Mouse (Mus musculus) embryonic stem cell, embryonic (primary cell): ENCODE results near the gene Gzmk.

Experiments
- CTCF ChIA-PET, 4 experiments: fragments of 300-600 bp in 2 of 4; fragments of 350-600 bp in 2 of 4; sonication (Branson Sonifier 250); formaldehyde crosslinking; loops; one replicate each; lab custom pipeline; 2022; ENCODE audit warnings: inconsistent platforms in 2 of 4; lab: Charles Lee
- POLR2A ChIA-PET, 4 experiments: fragments of 300-600 bp in 2 of 4; fragments of 350-600 bp in 2 of 4; sonication (Branson Sonifier 250); formaldehyde crosslinking; loops; one replicate each; lab custom pipeline; 2022; ENCODE audit warnings: antibody characterized with exemption in 4 of 4, inconsistent platforms in 1 of 4; lab: Charles Lee

Gzmk gene

DNA sequence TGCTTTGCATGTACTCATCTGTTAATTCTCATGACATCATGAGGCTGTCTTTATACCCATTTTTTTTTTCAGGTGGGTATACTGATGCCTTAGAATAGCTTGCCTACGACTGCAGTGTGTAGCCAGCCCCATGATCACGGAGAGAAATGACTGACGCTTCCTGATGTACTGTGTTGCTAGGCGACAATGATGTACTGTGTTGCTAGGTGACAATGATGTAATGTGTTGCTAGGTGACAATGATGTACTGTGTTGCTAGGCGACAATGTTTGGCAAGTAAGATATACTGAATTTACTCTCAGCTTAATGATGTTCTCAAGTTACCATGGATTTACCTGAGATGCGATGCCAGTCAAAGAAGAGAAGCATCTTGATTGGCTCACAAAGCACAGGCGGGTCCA is at the start of gene Gzmk:
Gzmk (minus strand) TSS at position 98 of the 400 bp plus-strand sequence.
- CTCF ChIA-PET = no interaction called here
- POLR2A ChIA-PET = interaction anchor here in 1 of 4 experiments (0.9 to 1.7 kb wide), 3 partner anchors 12 to 16 kb away, joined by 3 to 4 read pairs (median 3); no protein-coding TSS in a partner anchor

DNA sequence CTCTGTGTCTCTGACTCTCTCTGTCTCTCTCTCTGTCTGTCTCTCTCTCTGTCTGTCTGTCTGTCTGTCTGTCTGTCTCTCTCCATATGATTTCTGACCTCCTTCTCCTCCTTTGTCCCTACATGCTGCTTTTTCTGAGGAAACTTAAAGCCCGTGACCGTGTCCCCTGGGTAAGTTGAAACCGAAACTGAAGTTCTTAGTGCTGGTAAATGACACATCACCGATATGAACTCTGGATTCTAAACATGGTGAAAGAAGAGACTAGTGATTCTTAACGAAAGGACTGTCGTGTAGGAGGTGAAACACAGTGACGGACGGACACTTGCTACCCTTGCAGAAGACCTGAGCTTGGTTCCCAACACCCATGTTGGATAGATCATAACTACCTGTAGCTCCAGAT is 45.5 kb upstream of the Gzmk start:
- POLR2A ChIA-PET = interaction anchor here in 2 of 4 experiments (0.9 to 2.8 kb wide), 7 partner anchors 16 to 348 kb away, joined by 3 to 11 read pairs (median 5); partner anchors contain the start of genes BC067074 (in 1 of the 2) and Snx18 (in 1 of the 2)
- CTCF ChIA-PET = interaction anchor here in 2 of 4 experiments (0.6 to 2.5 kb wide), 3 partner anchors 348 to 1511 kb away, joined by 3 to 22 read pairs (median 7); partner anchors contain the start of gene Snx18 (in 1 of the 2)

DNA sequence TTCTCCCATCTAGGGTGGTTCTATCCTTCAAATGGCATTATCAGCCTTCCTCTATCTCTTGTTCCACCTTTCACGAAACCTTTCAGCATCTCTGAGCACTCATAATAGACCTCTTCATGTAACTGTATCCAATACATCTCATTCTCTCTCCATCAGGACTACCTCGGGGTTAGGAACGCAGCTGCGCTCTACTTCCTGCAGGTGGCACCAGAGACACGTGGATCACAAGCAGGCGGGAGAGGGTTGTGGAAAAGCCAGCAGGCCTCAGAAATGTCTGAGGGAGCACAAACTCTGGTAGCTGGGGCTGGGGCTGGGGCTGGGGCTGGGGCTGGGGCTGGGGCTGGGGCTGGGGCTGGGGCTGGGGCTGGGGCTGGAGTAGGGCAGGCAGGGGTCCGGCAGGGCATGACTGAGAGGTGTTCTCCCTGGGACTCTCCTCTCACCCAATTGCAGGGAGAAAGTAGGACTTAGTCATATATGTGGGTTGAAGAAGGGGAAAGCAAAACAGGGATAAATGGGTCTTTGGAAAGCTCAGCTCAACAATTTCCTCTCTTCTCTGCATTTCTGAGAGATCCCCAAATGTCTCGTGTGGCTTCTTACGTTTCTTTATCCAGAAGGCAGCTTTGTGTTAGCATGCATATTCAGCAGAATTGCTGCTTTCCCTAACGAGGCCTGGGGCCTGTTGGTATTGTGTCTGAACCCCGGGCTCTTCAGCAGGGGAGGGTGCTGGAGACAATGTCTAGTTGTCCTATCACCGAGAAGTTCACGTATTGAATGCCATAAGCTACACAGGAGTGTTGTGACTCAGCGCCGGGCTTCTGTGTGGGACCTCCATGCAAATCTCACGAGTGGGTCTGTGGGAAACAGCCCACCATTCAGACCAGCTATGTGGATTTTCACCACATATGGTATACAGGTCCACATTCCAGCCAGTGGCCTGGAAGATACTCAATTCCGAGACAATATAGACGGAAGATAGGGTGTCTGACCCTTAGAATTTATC is 44.4 kb upstream of the Gzmk start:
- ChIA-PET POLR2A (interaction anchor here in 3 of 4 experiments (0.6 to 2.8 kb wide), 10 partner anchors 17 to 571 kb away, joined by 3 to 11 read pairs (median 4); partner anchors contain the start of genes BC067074 (in 1 of the 3) and Snx18 (in 1 of the 3)), CTCF (interaction anchor here (0.6 to 2.5 kb wide), 24 partner anchors 13 to 596 kb away, joined by 3 to 22 read pairs (median 4); partner anchors contain the start of genes Snx18 (in 2 of the 4), BC067074 (in 1 of the 4) and Gpx8 (in 1 of the 4))

DNA sequence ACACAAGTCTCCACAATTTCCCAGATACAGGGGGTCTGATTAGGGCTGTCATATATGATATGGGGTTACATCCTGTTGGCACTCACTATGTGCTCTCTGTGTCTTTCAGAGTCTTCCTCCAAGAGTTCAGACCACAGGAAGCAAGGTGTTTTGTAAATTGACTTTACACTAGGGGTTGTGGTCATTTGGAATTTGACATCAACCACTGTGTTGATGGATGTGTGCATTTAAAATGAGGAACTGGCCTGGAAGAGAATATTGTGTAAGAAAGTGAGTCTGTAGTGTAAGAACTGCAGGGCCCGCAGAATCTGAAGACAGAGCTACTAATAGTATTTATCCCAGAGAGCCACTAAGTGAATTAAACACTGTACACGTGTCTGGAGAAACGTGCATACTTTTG is 41.5 kb upstream of the Gzmk start:
- POLR2A ChIA-PET = interaction anchor here in 1 of 4 experiments (0.6 to 1.5 kb wide), 3 partner anchors 22 to 1724 kb away, joined by 3 to 5 read pairs (median 4); no protein-coding TSS in a partner anchor
- CTCF ChIA-PET = interaction anchor here (0.6 to 3.7 kb wide), 21 partner anchors 10 to 1863 kb away, joined by 3 to 15 read pairs (median 4); partner anchors contain the start of genes Snx18 (in 3 of the 4), Gpx8 (in 1 of the 4) and Hspb3 (in 1 of the 4)

DNA sequence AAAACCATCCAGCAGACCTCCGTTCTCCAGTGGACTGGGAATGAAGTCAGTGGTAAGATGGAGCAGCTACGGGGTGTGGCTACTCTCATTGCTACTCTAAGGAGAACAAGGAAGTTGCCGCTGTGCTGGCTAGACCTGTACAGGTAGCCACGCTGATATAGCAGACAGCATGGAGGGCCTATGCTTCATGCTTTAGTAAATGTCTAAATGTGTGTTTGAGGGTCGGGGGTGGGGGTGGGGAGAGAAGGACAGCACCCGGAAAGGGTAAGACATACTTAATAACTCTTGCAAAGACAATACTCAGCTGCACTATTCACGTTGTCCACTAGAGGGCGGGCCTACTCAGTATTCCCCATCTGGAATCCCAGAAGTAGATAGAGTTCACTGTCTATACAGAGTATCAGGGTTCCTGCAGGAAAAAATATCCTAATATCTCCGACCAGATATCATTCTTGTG is 40.8 kb upstream of the Gzmk start:
- ChIA-PET POLR2A (interaction anchor here in 2 of 4 experiments (1.5 to 1.6 kb wide), 2 partner anchors 22 kb away, joined by 3 to 4 read pairs; no protein-coding TSS in a partner anchor), CTCF (interaction anchor here (0.5 to 3.7 kb wide), 32 partner anchors 9 to 1864 kb away, joined by 3 to 15 read pairs (median 4); partner anchors contain the start of genes Snx18 (in 3 of the 4), BC067074 (in 2 of the 4) and Gpx8 (in 2 of the 4))

DNA sequence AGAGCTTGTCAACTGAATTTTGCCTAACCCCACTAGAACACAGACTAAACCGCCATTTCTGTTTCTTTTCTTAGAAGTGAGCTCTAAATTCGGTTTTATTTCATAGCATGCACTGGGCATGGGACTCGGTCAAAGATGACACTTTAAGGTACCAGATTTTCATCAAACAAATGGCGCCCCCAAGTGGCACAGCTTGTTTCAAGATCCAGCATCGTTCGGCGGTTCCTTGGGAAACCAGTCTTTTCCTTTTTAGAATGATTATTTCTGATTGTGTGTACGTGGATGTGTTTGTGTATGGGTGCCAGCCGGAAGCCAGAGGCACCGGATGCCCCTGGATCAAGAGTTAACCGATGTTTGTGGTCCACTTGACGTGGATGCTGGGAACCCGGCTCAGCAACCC is 39.5 kb upstream of the Gzmk start:
- CTCF ChIA-PET = interaction anchor here (0.6 to 3.7 kb wide), 29 partner anchors 8 to 1687 kb away, joined by 3 to 15 read pairs (median 4); partner anchors contain the start of genes Gpx8 (in 3 of the 4), Snx18 (in 3 of the 4), BC067074 (in 1 of the 4) and Cdc20b (in 1 of the 4)
- POLR2A ChIA-PET = interaction anchor here in 2 of 4 experiments (0.6 to 1.6 kb wide), 6 partner anchors 9 to 380 kb away, joined by 3 to 5 read pairs (median 3); partner anchors contain the start of gene Snx18 (in 1 of the 2)

DNA sequence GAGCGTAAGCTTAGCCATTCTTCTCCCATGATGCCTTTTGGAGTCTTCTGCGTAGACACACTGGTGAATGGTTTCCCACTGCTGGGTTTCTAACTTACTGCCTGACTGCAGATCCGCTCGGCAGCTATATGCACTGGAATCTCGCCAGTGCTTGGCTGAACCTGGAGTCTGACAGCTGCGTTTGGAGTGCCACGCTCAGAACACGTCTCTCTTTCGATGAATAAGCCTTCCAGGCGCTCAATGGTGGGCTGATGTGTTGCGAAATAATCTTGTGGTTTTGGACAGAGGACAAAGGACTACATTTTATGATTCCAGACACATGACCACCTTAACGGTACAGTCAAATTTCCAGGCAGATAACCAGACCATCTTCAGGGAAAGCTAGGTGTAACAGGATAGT is 37.1 kb upstream of the Gzmk start:
- CTCF ChIA-PET = interaction anchor here in 2 of 4 experiments (0.8 to 1.5 kb wide), 3 partner anchors 217 to 355 kb away, joined by 3 to 5 read pairs (median 4); partner anchors contain the start of genes Gpx8 (in 1 of the 2) and Snx18 (in 1 of the 2)
- POLR2A ChIA-PET = interaction anchor here in 3 of 4 experiments (0.6 to 1.5 kb wide), 3 partner anchors 11 to 252 kb away, joined by 3 to 8 read pairs (median 4); no protein-coding TSS in a partner anchor

DNA sequence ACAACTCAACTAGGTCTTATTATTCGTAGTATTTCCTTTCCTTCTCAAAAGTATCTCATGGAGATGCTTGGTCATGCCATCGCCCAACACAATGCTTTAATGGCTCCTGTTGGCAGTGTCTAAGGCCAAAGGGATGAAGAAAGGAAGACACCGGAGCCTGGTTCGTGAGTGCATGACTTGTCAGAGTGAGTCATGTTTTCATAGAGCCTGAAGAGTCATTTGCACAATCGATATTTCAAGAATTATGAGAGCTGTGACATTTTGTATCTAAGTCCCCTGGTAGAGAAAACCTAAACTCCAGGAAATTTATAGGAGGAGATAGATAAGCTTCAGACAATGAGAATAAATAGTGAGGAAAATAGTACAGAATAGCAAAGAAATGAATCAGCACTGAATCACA is 33.5 kb upstream of the Gzmk start:
- ChIA-PET POLR2A (no interaction called here), CTCF (no interaction called here)

GRCm38 (mm10) chr13:113257190-113257589 is 31.5 kb upstream of the Gzmk start:
- POLR2A ChIA-PET = interaction anchor here in 2 of 4 experiments (0.6 to 1.4 kb wide), 4 partner anchors 211 to 335 kb away, joined by 3 to 5 read pairs (median 3); partner anchors contain the start of gene Gpx8 (in 1 of the 2)
- CTCF ChIA-PET = interaction anchor here (0.6 to 2.4 kb wide), 21 partner anchors 8 to 583 kb away, joined by 3 to 17 read pairs (median 4); partner anchors contain the start of genes Gpx8 (in 2 of the 4) and Snx18 (in 1 of the 4)

DNA sequence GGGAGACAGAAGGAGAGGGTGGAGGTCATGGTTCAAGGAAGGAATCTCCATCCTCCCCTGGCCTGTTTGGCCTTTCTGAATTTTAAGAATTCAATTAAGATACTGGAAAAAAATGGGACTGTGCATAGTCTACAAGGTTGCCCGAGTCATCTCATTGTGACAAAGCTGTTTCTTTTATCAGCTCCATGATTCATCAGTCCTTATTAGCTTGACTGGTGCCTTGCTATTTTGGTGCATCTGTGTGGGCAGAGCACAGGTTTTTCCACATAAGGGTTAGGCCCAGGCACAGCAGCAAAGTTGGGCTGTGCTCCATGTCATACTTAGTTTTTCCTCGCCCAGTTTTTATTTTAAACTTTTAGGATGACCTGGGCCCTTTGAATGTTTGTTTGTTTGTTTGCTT is 31.1 kb upstream of the Gzmk start:
- CTCF ChIA-PET = interaction anchor here (0.6 to 2.4 kb wide), 19 partner anchors 8 to 583 kb away, joined by 3 to 17 read pairs (median 4); partner anchors contain the start of genes Gpx8 (in 2 of the 4) and Snx18 (in 1 of the 4)
- POLR2A ChIA-PET = interaction anchor here in 2 of 4 experiments (0.6 to 1.4 kb wide), 4 partner anchors 8 to 225 kb away, joined by 3 read pairs; partner anchors contain the start of gene Gpx8 (in 1 of the 2)

- CTCF ChIA-PET = interaction anchor here in 1 of 4 experiments (1.0 kb wide), 1 partner anchor 206 kb away, joined by 3 read pairs; the partner anchor contains the start of gene Gpx8
- POLR2A ChIA-PET = interaction anchor here in 2 of 4 experiments (0.7 to 1.8 kb wide), 6 partner anchors 10 to 366 kb away, joined by 3 to 8 read pairs (median 3); partner anchors contain the start of genes Esm1 (in 1 of the 2), Gpx8 (in 1 of the 2) and Snx18 (in 1 of the 2)
Measured at GRCm38 (mm10) chr13:113252580-113252979, 26.9 kb upstream of the Gzmk start.

- CTCF ChIA-PET = interaction anchor here in 1 of 4 experiments (1.1 kb wide), 1 partner anchor 12 kb away, joined by 4 read pairs; no protein-coding TSS in a partner anchor
- POLR2A ChIA-PET = no interaction called here
Measured at GRCm38 (mm10) chr13:113245025-113245424, 19.3 kb upstream of the Gzmk start.

DNA sequence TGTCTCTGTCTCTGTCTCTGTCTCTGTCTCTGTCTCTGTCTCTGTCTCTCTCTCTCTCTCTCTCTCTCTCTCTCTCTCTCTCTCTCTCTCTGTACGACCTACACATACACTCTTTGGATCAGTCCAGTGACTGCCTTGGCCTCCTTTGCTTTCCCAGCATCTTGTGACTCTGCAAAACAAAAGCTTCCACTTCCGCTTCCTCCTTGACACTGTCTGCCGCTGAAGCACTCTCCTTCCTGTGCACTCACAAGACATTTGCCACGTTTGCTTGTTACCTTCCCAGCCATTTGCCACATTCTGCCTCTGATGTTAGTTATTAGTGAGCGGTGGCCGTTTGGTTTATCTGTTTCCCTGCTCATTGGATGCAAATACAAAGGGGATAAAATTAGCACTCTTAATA is 16.4 kb upstream of the Gzmk start:
- CTCF ChIA-PET = interaction anchor here in 2 of 4 experiments (0.6 to 0.9 kb wide), 2 partner anchors 13 to 56 kb away, joined by 3 read pairs; no protein-coding TSS in a partner anchor
- POLR2A ChIA-PET = interaction anchor here (0.5 to 2.1 kb wide), 11 partner anchors 11 to 1163 kb away, joined by 3 to 8 read pairs (median 4); partner anchors contain the start of gene Gzmk (in 1 of the 4)

- POLR2A ChIA-PET = interaction anchor here in 2 of 4 experiments (1.1 to 1.7 kb wide), 2 partner anchors 8 to 37 kb away, joined by 3 to 6 read pairs; no protein-coding TSS in a partner anchor
Measured at GRCm38 (mm10) chr13:113227666-113228463, 2.2 kb upstream of the Gzmk start.

GRCm38 (mm10) chr13:113227076-113227475 is 1.4 kb upstream of the Gzmk start:
- CTCF ChIA-PET = interaction anchor here in 3 of 4 experiments (0.6 to 2.9 kb wide), 3 partner anchors 30 to 473 kb away, joined by 3 to 17 read pairs (median 4); no protein-coding TSS in a partner anchor
- POLR2A ChIA-PET = no interaction called here

More at GRCm38 (mm10) chr13:113227666-113228463, 2.2 kb upstream of the Gzmk start:
- CTCF ChIA-PET = interaction anchor here in 3 of 4 experiments (0.5 to 2.9 kb wide), 9 partner anchors 12 to 182 kb away, joined by 3 to 17 read pairs (median 4); partner anchors contain the start of genes Esm1 (in 1 of the 3) and Gpx8 (in 1 of the 3)

DNA sequence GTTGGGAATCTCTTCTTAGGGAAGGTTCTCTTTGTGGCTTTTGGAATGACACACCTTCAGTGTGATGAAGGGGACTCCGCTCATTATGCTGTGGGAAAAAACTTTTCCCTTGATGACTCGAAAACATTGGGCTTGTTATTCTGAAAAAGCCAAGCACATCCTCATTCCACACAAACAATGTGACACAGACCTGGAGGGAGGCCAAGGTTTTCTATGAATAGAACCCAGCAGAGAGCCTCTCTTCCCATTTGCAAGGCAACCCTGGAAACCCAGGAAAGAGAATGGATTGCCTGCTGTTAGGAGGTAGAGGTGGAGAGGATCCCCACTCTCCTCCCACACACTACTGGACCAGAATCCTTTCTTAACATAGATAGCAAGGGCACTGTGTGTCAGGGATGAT is 1.6 kb downstream of the Gzmk start:
- ChIA-PET POLR2A (interaction anchor here in 1 of 4 experiments (0.6 to 0.7 kb wide), 2 partner anchors 14 to 55 kb away, joined by 4 read pairs; no protein-coding TSS in a partner anchor), CTCF (no interaction called here)
